Mouse (Mus musculus) thymus, adult 2 months (tissue): ENCODE measurements around the gene Rin2.

Experiments
- CTCF ChIP-seq: fragments of 200-500 bp; IDR thresholded peaks from 2 replicates; pipeline ENCODE4 v1.5.1; 2012; ENCODE audit warnings: mild to moderate bottlenecking, control low read depth, low read length, moderate library complexity, borderline replicate concordance; ENCODE audit not compliant: control insufficient read depth, poor library complexity, insufficient read depth; ENCODE audit errors: extremely low read depth
- POLR2A ChIP-seq: fragments of 200-500 bp; IDR thresholded peaks from 2 replicates; pipeline ENCODE4 v1.6.1; 2012; ENCODE audit warnings: mild to moderate bottlenecking, low read length, control low read depth, moderate library complexity; ENCODE audit not compliant: control insufficient read depth, poor library complexity, insufficient read depth; ENCODE audit errors: extremely low read depth

DNA sequence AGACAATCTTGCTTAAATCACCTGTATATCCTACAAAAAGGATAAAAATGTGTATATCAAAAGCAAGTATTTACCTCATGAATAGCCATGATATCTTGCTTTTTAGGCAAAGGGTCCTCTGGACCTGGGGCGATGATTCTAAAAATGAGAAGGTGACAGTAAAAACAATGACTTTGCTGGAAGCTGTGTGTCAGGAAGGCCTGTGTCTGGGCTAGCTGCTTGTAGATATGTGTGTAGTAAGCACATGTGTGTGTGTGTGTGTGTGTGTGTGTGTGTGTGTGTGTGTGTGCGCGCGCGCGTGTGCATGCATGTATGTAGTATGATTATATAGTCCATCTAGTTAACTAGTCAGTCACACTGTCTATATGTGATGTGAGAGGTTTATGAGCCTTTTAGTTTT, 218.7 kb downstream of the Rin2 start:
- TF ChIP-seq CTCF (no peak), POLR2A (no peak)
